Mouse (Mus musculus) MEL (cell line): ENCODE results near the gene Pld1. TPM values are rescaled to one million over a fixed set of nuclear protein-coding genes. Genes with fewer than 3 reads are reported as not detected.

Experiments
- DNase-seq: peaks from one replicate; pipeline ENCODE4 v3.0.0; 2011; ENCODE audit warnings: low read depth, low spot score
- H3K27ac ChIP-seq: 2 replicates; pipeline ENCODE4 v1.5.1; 2012; ENCODE audit warnings: low read depth, mild to moderate bottlenecking, control low read depth, low read length, moderate library complexity; ENCODE audit not compliant: control insufficient read depth
- H3K27me3 ChIP-seq, 2 experiments: fragments of 150-350 bp in 1 of 2; sonication (generic) in 1 of 2; 2 replicates each; pipeline ENCODE4 v1.6.1; 2012; ENCODE audit warnings: low read length in 2 of 2, mild to moderate bottlenecking in 2 of 2, improper control_type of control experiment in 1 of 2, moderate library complexity in 1 of 2; ENCODE audit not compliant: insufficient read depth in 2 of 2, control insufficient read depth in 1 of 2
- H3K36me3 ChIP-seq, 2 experiments: 2 replicates each; pipeline ENCODE4 v1.6.1; 2012 to 2014; ENCODE audit warnings: low read length in 2 of 2, improper control_type of control experiment in 1 of 2, inconsistent platforms in 1 of 2, mild to moderate bottlenecking in 1 of 2; ENCODE audit not compliant: insufficient read depth in 2 of 2, control insufficient read depth in 1 of 2
- H3K4me1 ChIP-seq, 2 experiments: fragments of 150-350 bp in 1 of 2; sonication (generic) in 1 of 2; 2 replicates each; pipeline ENCODE4 v1.6.1; 2012; ENCODE audit warnings: low read length in 2 of 2, improper control_type of control experiment in 1 of 2, mild to moderate bottlenecking in 1 of 2; ENCODE audit not compliant: insufficient read depth in 2 of 2, control insufficient read depth in 1 of 2
- H3K4me3 ChIP-seq, 2 experiments: fragments of 150-350 bp in 1 of 2; sonication (generic) in 1 of 2; 2 replicates each; pipeline ENCODE4 v1.5.1; 2012; ENCODE audit warnings: low read depth in 2 of 2, low read length in 2 of 2, mild to moderate bottlenecking in 2 of 2, moderate library complexity in 2 of 2, control low read depth in 1 of 2, improper control_type of control experiment in 1 of 2; ENCODE audit not compliant: control insufficient read depth in 1 of 2, insufficient read depth in 1 of 2
- H3K79me2 ChIP-seq: 2 replicates; pipeline ENCODE4 v1.6.1; 2012; ENCODE audit warnings: mild to moderate bottlenecking, low read length, moderate library complexity; ENCODE audit not compliant: control insufficient read depth, poor library complexity, insufficient read depth
- H3K9ac ChIP-seq: 2 replicates; pipeline ENCODE4 v1.6.1; 2012; ENCODE audit warnings: low read depth, mild to moderate bottlenecking, control low read depth, low read length, moderate library complexity; ENCODE audit not compliant: control insufficient read depth, poor library complexity, severe bottlenecking
- H3K9me3 ChIP-seq: fragments of 150-350 bp; sonication (generic); replicated peaks from 2 replicates; pipeline ENCODE4 v1.6.1; 2012; ENCODE audit warnings: mild to moderate bottlenecking, low read length, improper control_type of control experiment, moderate library complexity; ENCODE audit not compliant: insufficient read depth
- CHD1 ChIP-seq: IDR thresholded peaks from 2 replicates; pipeline ENCODE4 v1.6.1; 2012; ENCODE audit warnings: low read depth, mild to moderate bottlenecking, inconsistent platforms, low read length, improper control_type of control experiment
- ELF1 ChIP-seq: IDR thresholded peaks from 2 replicates; pipeline ENCODE4 v1.6.1; 2014; ENCODE audit warnings: low read depth, mild to moderate bottlenecking, inconsistent platforms, low read length, improper control_type of control experiment, moderate library complexity
- ETS1 ChIP-seq: IDR thresholded peaks from 2 replicates; pipeline ENCODE4 v1.6.1; 2012; ENCODE audit warnings: low read depth, mild to moderate bottlenecking, inconsistent platforms, low read length, improper control_type of control experiment, moderate library complexity
- HCFC1 ChIP-seq: IDR thresholded peaks from 2 replicates; pipeline ENCODE4 v1.6.1; 2012; ENCODE audit warnings: low read depth, mild to moderate bottlenecking, inconsistent platforms, low read length, improper control_type of control experiment, moderate library complexity
- KAT2A ChIP-seq: conservative IDR thresholded peaks from 2 replicates; pipeline ENCODE4 v1.6.1; 2012; ENCODE audit warnings: low read depth, low read length, improper control_type of control experiment, inconsistent platforms
- MAFK ChIP-seq: IDR thresholded peaks from 2 replicates; pipeline ENCODE4 v1.6.1; 2011; ENCODE audit warnings: low read depth, mild to moderate bottlenecking, low read length, improper control_type of control experiment, borderline replicate concordance
- MAZ ChIP-seq: IDR thresholded peaks from 2 replicates; pipeline ENCODE4 v1.6.1; 2012; ENCODE audit warnings: low read depth, mild to moderate bottlenecking, inconsistent platforms, low read length, improper control_type of control experiment
- MEF2A ChIP-seq: IDR thresholded peaks from 2 replicates; pipeline ENCODE4 v1.6.1; 2014; ENCODE audit warnings: low read depth, mild to moderate bottlenecking, inconsistent platforms, low read length, improper control_type of control experiment; ENCODE audit not compliant: poor library complexity, insufficient replicate concordance, severe bottlenecking; ENCODE audit errors: extremely low read depth
- MXI1 ChIP-seq: IDR thresholded peaks from 2 replicates; pipeline ENCODE4 v1.6.1; 2011; ENCODE audit warnings: mild to moderate bottlenecking, low read depth, low read length, improper control_type of control experiment
- NRF1 ChIP-seq: IDR thresholded peaks from 2 replicates; pipeline ENCODE4 v1.6.1; 2014; ENCODE audit warnings: low read depth, mild to moderate bottlenecking, inconsistent platforms, low read length, improper control_type of control experiment, moderate library complexity; ENCODE audit not compliant: poor library complexity, insufficient read depth, severe bottlenecking
- POLR2A ChIP-seq, 2 experiments: IDR thresholded peaks; 2 replicates each; pipeline ENCODE4 v1.6.1; 2011 to 2012; ENCODE audit warnings: low read length in 2 of 2, mild to moderate bottlenecking in 2 of 2, control low read depth in 1 of 2, improper control_type of control experiment in 1 of 2, low read depth in 1 of 2, moderate library complexity in 1 of 2; ENCODE audit not compliant: control insufficient read depth in 1 of 2, insufficient read depth in 1 of 2, poor library complexity in 1 of 2
- RAD21 ChIP-seq: IDR thresholded peaks from 2 replicates; pipeline ENCODE4 v1.6.1; 2011; ENCODE audit warnings: mild to moderate bottlenecking, low read depth, low read length, improper control_type of control experiment
- SIN3A ChIP-seq: IDR thresholded peaks from 2 replicates; pipeline ENCODE4 v1.6.1; 2012; ENCODE audit warnings: low read length, improper control_type of control experiment, inconsistent platforms
- TAL1 ChIP-seq: IDR thresholded peaks from 2 replicates; pipeline ENCODE4 v1.6.1; 2012; ENCODE audit warnings: mild to moderate bottlenecking, inconsistent platforms, low read length, moderate library complexity, mixed read lengths
- TBP ChIP-seq: IDR thresholded peaks from 2 replicates; pipeline ENCODE4 v1.8.0; 2011; ENCODE audit warnings: low read depth, low read length, improper control_type of control experiment
- TCF12 ChIP-seq: IDR thresholded peaks from 2 replicates; pipeline ENCODE4 v1.6.1; 2014; ENCODE audit warnings: low read depth, mild to moderate bottlenecking, inconsistent platforms, low read length, improper control_type of control experiment, moderate library complexity
- USF1 ChIP-seq: IDR thresholded peaks from 2 replicates; pipeline ENCODE4 v1.6.1; 2014; ENCODE audit warnings: low read depth, mild to moderate bottlenecking, inconsistent platforms, low read length, improper control_type of control experiment, moderate library complexity
- USF2 ChIP-seq, 2 experiments: IDR thresholded peaks; 2 replicates each; pipeline ENCODE4 v1.6.1; 2011 to 2012; ENCODE audit warnings: improper control_type of control experiment in 2 of 2, low read length in 2 of 2, borderline replicate concordance in 1 of 2, inconsistent platforms in 1 of 2, low read depth in 1 of 2, mild to moderate bottlenecking in 1 of 2; ENCODE audit not compliant: insufficient read depth in 1 of 2
- ZNF384 ChIP-seq: IDR thresholded peaks from 2 replicates; pipeline ENCODE4 v1.6.1; 2012; ENCODE audit warnings: low read depth, mild to moderate bottlenecking, inconsistent platforms, low read length, improper control_type of control experiment
- polyA plus RNA-seq, 2 experiments: library from polyadenylated mRNA; stranded (reverse) in 1 of 2; unstranded in 1 of 2; fragments of >175 nt in 1 of 2; fragments of >200 nt in 1 of 2; gene quantifications; 2 replicates each; pipeline versions ENCODE4 v1.2.1 to v1.2.4; 2012; ENCODE audit warnings: low replicate concordance in 2 of 2, low read depth in 1 of 2; ENCODE audit not compliant: insufficient read length in 2 of 2, insufficient read depth in 1 of 2, missing spikeins in 1 of 2
- total RNA-seq: library from RNA; depleted of rRNA; stranded (reverse); fragments of 300-350 nt; gene quantifications from 2 replicates; pipeline ENCODE4 v1.2.3, GENCODE M21; 2012

The Pld1 gene
- total and polyA plus RNA-seq, 3 experiments: 0.22 TPM; not detected in 2

- Histone ChIP-seq H3K9ac (no peak overlapping the region), H3K4me3 (no peak overlapping the region), H3K27ac (no peak overlapping the region)
- TF ChIP-seq MAZ: no peak
- no peak for TF ChIP-seq MXI1
- no peak for TF ChIP-seq ELF1
- TF ChIP-seq SIN3A: no peak
- TF ChIP-seq POLR2A (IDR thresholded peaks at IDR 0.05; ENCODE audit: control insufficient read depth in 1 of 2, insufficient read depth in 1 of 2, low read depth in 1 of 2, low read length in 2 of 2, poor library complexity in 1 of 2): no peak
- TF ChIP-seq ETS1: no peak
- no peak for TF ChIP-seq TCF12
- TF ChIP-seq CHD1: no peak
- TF ChIP-seq, all 39 proteins: peak for 0
- H3K9me3 ChIP-seq: no peaks in the 10 kb centered on the region
- H3K79me2 ChIP-seq: no peaks in the 10 kb centered on the region
- H3K27me3 ChIP-seq: no peaks in the 10 kb centered on the region
- no peaks in the 10 kb centered on the region for H3K36me3 ChIP-seq
- no peaks in the 10 kb centered on the region for H3K4me1 ChIP-seq
- no peak for DNase-seq
Measured at GRCm38 (mm10) chr3:27991100-27991703, 52.7 kb downstream of the Pld1 start.

GRCm38 (mm10) chr3:27994175-27994990 is 55.9 kb downstream of the Pld1 start:
- H3K27me3 ChIP-seq: no peaks in the 10 kb centered on the region
- H3K4me1 ChIP-seq: no peaks in the 10 kb centered on the region
- no peaks in the 10 kb centered on the region for H3K9me3 ChIP-seq
- H3K36me3 ChIP-seq: no peaks in the 10 kb centered on the region
- no peak overlapping the region for H3K27ac ChIP-seq
- no peak overlapping the region for H3K4me3 ChIP-seq
- DNase-seq: peak; percentile 3
- no peaks in the 10 kb centered on the region for H3K79me2 ChIP-seq
- TF ChIP-seq USF1 (no peak), RAD21 (no peak), KAT2A (no peak), SIN3A (no peak), USF2 (IDR thresholded peaks at IDR 0.05; ENCODE audit: borderline replicate concordance in 1 of 2, insufficient read depth in 1 of 2, low read depth in 1 of 2, low read length in 2 of 2) (no peak), ZNF384 (no peak), TBP (no peak), NRF1 (no peak), MEF2A (no peak), TAL1 (no peak), HCFC1 (no peak), MXI1 (no peak), CHD1 (no peak), ELF1 (no peak), MAFK (no peak)
- TF ChIP-seq, all 39 proteins: peak for 0
- no peak overlapping the region for H3K9ac ChIP-seq
